Mouse (Mus musculus) heart, postnatal 0 days (tissue): ENCODE results near the gene Serpina11.

Experiments
- CTCF ChIP-seq: IDR thresholded peaks from 2 replicates; pipeline ENCODE4 v1.5.1; 2016; ENCODE audit warnings: antibody characterized with exemption, control low read depth, low read depth
- EP300 ChIP-seq: IDR thresholded peaks from 2 replicates; pipeline ENCODE4 v1.6.1; 2016; ENCODE audit warnings: antibody characterized with exemption, low read depth

- TF ChIP-seq CTCF (no peak), EP300 (no peak)
Observed at GRCm38 (mm10) chr12:103989857-103990256, at the start of gene Serpina11.
